Mouse (Mus musculus) brain, adult 2 months (tissue): ENCODE results near the gene Slc25a11.

Experiments used
- DNase-seq: peaks from one replicate; pipeline ENCODE4 v3.0.0; 2011; ENCODE audit warnings: low read depth, low spot score

Gene Slc25a11

GRCm38 (mm10) chr11:70651391-70651790 is 4.1 kb upstream of the Slc25a11 start:
- DNase-seq: no peak

DNA sequence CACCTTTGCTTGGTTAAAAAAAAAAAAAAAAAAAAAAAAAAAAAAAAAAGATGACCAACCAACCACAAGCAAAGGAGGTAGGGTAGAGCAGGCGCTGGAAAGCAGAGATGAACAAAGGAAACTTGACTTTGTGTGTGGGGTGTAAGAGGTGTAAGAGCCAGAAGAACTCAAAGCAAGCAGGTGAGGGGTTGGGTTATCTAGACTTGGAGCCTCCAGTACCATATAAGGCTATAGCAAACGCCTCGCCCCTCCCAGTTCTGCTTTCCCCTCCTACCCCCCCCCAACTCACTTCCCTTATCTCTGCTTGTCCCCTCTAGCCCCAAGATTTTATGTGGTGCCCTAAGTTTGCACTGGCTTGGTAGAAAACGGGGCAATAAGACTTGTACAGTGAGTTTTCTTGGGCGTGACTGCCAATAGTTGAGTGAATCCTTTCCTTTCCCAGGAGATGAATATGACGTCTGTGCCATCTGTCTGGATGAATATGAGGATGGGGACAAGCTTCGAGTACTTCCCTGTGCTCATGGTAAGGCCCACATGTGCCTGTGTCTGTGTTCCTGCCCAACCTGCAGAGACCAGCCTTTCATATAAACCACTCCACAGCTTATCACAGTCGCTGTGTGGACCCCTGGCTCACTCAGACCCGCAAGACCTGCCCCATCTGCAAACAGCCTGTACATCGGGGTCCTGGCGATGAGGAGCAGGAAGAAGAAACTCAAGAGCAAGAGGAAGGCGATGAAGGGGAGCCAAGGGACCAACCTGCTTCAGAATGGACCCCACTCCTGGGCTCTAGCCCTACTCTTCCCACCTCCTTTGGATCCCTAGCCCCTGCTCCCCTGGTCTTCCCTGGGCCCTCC is 3.3 kb upstream of the Slc25a11 start:
- DNase-seq: no peak

DNA sequence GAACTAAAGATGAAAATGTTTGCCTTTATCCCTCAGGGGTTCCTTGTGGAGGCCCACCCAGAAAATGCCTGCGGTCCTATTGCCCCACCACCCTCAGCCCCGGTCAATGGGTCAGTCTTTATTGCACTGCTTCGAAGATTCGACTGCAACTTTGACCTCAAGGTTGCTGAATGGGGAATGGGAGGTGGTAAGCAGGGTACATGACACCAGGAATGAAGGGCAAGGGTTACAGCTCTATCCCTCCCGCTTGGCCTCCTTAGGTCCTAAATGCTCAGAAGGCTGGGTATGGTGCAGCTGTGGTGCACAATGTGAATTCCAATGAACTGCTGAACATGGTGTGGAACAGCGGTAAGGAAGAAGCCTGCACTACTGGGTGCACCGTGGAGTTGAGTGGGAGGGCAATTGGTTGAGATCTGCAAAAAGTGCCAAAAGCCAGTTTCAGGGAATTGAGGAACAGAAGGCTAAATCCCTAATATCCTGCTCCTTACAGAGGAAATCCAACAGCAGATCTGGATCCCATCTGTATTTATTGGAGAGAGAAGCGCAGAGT is 2.0 kb upstream of the Slc25a11 start:
- no peak for DNase-seq

GRCm38 (mm10) chr11:70648512-70648911 is 1.2 kb upstream of the Slc25a11 start:
- DNase-seq: no peak

GRCm38 (mm10) chr11:70647716-70648420 is 589 bp upstream of the Slc25a11 start:
- no peak for DNase-seq

GRCm38 (mm10) chr11:70646259-70646555 is 1.1 kb downstream of the Slc25a11 start:
- DNase-seq: no peak

DNA sequence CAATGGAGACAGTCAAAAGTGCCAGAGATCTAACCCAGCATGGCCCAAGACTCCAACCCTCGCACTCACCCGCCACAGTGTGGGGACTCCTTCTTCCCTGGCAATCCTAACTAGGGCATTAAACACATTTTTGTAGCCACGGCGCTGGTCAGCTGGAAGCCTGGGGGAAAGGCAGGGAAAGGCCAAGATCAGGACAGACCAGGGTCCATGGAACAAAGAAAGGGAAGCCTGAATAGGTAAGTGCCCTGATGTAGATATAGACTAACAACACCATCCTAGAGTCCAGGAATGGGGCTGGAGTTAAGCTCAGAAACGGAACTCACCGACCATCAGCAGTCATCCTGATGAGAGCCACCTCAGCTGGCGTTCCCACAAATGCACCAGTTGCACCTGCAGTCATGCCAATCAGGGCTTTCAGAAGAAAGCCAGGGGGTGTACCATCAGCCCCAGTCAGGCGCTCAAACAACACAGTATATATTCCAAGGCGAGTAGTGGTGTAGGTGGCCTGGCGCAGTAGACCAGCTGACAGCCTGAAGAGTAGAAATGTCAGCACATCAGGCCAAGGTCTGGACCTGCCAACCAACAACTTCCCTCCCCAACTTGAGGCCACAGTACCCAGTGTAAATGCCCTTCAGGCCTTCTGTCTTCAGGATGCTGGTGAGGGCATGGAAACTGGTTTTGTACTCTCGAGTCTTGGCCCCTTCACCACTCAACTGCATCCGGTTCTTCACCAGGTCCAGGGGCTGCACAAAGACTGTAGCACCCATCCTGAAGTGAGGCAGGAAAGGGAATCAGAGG is 1.6 kb downstream of the Slc25a11 start:
- DNase-seq: no peak

DNA sequence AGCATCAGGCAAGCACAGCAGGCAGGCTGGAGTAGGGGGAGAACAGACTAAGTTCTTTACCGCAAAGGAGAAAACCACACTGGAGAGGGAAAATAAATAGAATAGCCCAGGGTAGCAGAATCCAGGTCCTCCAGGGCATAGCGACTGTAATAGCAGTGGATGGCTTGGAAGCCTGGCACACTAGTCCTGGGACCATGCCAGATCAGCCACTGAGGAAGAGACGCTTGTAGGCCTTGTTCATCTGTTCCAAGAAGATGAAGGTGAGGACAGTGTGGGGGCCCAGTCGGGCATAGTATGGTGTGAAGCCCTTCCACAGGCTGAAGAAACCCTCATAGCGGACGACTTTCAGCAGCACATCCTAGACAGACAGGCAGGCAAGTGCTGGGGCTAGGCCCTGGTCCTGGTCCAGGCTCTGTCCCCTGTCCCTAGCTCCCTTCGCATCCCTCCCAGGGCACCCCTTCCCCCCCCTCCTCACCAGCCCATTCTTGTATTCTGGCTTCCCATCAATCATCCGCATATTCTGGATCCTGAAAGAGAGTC is 2.6 kb downstream of the Slc25a11 start:
- no peak for DNase-seq

DNA sequence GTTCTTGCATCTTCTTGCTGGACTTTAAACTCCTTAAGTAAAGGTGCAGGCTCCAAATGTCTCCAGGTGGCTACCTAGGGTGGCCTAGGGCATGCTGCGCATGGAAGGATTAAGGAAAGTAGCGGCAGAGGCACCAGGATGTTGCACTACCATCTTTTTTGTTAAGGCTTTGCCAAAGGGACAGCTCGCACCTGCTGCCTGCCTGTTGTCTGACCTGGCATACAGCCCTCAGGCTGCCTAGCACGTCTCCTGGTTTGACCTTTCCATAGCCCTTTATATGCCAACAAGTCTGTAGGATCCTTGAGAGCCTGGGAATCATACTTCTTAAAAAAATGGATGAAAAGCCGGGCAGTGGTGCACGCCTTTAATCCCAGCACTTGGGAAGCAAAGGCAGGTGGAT is 4.2 kb downstream of the Slc25a11 start:
- no peak for DNase-seq

GRCm38 (mm10) chr11:70641241-70641640 is 6.0 kb downstream of the Slc25a11 start:
- DNase-seq: no peak

GRCm38 (mm10) chr11:70639976-70640375 is 7.3 kb downstream of the Slc25a11 start:
- DNase-seq: no peak

DNA sequence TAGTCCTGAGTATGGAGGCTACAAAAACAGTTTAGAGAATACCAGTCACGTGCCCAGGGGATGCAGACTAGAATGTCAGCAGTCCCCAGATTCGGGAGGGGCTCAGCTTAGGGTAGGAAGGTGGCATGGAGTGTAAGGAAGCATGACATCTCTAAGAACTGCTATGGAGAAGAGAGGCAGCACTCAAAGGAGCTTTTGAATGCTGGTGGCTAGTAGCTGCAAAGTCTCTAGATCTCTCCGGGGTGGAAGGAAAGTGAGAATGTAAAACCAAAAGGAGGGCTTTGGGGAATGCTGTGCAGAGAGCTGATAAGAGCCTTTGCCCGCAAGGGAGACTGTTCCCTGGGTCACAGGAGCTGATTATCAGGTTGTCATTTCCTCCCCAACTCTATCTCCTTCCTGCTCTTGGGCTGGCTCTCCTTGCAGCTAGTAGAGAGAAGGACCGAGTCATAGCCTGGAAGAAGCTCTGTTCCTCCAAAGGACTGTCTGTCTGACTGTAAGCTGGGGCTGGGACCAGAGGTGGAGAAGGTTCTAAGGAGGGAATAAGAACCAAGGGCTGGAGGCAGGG is 8.5 kb downstream of the Slc25a11 start, which contains the start of gene Gp1ba:
Gene Gp1ba, plus strand, starts transcription at position 409 of the 565 bp plus-strand sequence.
- no peak for DNase-seq

DNA sequence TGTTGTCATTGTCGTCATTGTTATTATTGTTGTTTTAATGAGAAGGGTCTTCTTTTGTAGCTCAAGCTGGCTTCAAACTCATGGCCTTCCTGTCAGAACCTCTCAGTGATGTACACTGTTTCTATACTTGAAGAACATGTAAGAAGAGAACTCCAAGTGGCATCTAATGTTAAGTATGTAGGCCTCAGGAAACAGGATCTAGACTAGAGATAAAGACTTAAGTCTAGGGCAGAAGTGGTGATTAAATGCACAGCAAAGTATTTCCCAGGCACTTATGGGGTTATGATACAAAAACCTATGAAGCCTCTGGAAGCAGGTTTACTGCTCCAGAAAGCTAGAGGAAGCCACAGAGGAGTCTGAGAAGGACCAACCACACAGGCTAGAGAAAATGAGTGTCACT is 9.0 kb downstream of the Slc25a11 start:
- no peak for DNase-seq

DNA sequence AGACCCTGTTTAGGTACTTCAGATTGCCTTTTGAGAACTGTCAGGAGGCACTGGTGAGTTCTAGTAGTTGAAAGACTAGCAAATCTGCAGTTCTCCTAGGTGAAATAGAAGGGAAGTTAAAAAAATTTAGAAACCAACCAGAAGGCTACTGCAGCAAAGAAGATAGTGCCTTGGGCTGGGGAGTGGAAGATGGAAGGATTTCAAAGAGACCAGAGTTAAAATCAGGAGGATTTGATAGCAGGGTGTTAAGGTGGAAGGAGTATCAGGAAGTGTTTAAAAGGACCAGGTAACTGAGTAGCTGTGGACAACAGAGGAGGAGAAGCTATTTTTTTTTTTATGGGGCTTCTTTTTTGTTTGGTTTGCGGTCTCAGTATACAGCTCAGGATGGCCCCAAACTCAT is 9.5 kb downstream of the Slc25a11 start:
- no peak for DNase-seq

DNA sequence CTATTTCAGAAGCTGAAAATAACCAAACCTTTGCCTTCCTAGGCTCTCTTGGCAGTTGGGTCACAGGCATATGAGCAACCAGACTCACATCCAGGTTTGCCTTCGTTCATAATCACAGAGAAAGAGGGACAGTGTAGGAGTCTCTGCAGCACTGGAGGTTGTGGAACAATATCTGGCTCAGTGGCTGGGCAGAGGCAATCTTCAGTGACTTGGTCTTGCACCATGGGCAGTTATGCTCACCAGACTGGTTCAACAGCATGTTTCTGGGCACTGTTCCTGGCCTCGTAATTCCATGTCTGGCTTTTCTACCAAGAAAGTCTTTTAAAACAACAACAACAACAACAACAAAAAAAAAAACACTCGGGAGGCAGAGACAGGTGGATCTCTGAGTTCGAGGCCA is 11.7 kb downstream of the Slc25a11 start:
- no peak for DNase-seq

GRCm38 (mm10) chr11:70630129-70630528 is 17.1 kb downstream of the Slc25a11 start:
- no peak for DNase-seq

- DNase-seq: no peak
Measured at GRCm38 (mm10) chr11:70629557-70629956, 17.7 kb downstream of the Slc25a11 start.

DNA sequence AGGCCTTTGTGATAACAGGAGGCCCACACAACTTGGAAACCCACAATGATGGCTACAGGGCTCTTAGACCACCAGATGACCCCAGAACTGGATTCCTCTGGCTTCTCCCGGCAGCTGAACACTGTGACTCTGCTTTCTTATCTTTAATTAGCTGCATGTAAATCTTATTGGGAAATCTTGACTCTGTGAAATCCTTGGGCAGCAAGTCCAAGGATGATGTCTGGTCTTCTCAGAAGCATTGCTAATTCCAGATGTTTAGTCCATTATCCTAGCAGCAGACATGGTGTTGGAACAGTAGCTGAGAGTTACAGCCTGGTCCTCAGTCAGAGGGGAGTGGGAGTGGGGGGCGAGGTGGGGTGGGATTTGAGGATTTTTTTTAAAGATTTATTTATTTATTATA is 18.8 kb downstream of the Slc25a11 start:
- no peak for DNase-seq

DNA sequence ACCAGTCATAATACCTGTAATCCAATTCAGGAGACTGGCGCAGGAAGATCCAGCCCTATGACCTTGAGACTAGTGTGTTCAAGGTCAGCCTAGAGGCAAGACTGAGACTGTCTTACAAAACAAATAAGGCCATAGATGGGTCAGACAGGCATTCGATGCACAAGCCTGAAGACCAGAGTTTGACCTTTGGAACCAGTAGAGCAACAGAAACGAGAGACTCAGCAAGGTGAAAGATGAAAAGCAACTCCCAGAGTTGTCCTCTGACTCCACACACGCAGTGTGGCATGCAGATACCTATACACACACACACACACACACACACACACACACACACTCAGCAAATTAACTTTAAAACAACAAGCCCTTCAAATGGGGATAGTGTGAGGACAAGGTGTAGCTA is 20.4 kb downstream of the Slc25a11 start:
- no peak for DNase-seq

- DNase-seq: peak; percentile 55
Measured at GRCm38 (mm10) chr11:70625473-70625872, 21.8 kb downstream of the Slc25a11 start.

DNA sequence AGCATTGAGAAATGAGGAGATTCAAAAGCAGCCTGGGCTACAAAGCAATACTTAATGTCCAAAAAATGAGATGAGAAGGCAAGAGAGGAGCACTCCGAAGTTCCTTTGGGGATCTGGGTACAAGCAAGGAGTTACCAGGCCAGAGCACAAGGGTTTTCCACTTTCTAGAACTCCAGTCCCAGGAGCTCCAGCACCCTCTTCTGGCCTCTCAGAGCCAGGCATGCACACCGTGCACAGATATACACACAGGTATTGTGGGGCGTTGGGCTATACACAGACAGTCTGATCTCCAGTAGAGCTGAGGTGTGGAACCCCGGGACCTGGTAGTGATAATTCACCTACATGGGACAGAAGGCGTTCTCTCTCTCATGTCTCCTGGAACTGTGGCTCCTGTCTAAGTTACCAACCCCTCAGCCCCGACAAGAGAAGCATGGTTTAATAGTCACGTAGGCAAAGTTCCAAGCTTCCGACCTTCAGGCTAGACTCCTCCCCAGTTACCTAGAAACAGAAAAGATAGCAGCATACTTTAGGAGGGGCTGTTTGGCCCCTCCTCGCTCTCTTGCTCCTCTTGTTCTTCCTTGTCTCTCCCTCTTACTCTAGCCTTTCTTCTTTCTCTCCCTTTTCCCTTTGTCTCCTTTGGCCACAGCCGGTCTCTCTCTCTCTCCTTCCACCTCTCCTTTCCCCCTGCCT is 24.1 kb downstream of the Slc25a11 start:
- DNase-seq: peak; percentile 12
